Mouse (Mus musculus): ENCODE measurements around the gene Gpr21. TPM values are rescaled to one million over a fixed set of nuclear protein-coding genes. Genes with fewer than 3 reads are reported as not detected.

The Gpr21 gene
- polyA plus RNA-seq, 1 experiment: 5.8 TPM

DNA sequence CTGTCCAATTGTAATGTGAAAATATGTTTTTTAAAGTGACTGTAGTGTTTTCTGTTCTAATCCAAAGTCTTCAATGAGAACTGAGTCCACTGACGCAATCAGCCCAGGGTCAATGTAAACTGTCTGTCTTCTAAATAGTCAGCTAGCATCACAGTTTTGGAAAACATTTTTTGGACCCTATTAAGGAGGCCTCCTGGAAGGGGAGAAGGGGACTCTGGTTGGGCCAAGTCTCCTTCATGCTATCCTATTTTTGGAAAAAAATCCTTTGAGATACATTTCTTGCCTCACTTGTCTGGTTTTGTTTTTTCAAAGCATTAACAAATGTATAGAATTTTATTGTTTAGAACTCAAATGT, 3.1 kb downstream of the Gpr21 start:
- Histone ChIP-seq H3K9me3 (replicated peaks; ENCODE audit: control insufficient read depth, insufficient read depth, low read length, poor library complexity, severe bottlenecking) (no peaks in the 10 kb centered on the region), H3K4me1 (ENCODE audit: control insufficient read depth, insufficient read depth, low read length) (peaks cover 3% of the 10 kb centered on the region), H3K4me3 (ENCODE audit: low read depth, low read length) (no peak overlapping the region), H3K36me3 (ENCODE audit: control insufficient read depth, insufficient read depth, low read length, poor library complexity, severe bottlenecking) (peaks cover 9% of the 10 kb centered on the region), H3K27ac (ENCODE audit: insufficient read depth, low read length) (no peak overlapping the region), H3K27me3 (ENCODE audit: control insufficient read depth, insufficient read depth, low read length, poor library complexity, severe bottlenecking) (no peaks in the 10 kb centered on the region), H3K9ac (ENCODE audit: low read depth, poor library complexity, severe bottlenecking) (no peak overlapping the region)
- TF ChIP-seq CTCF (IDR thresholded peaks at IDR 0.05; ENCODE audit: low read depth, low read length): no peak
- TF ChIP-seq POLR2A (IDR thresholded peaks at IDR 0.05; ENCODE audit: insufficient read depth, low read length): no peak
- TF ChIP-seq EP300 (IDR thresholded peaks at IDR 0.05; ENCODE audit: insufficient read depth, low read depth, low read length): no peak

DNA sequence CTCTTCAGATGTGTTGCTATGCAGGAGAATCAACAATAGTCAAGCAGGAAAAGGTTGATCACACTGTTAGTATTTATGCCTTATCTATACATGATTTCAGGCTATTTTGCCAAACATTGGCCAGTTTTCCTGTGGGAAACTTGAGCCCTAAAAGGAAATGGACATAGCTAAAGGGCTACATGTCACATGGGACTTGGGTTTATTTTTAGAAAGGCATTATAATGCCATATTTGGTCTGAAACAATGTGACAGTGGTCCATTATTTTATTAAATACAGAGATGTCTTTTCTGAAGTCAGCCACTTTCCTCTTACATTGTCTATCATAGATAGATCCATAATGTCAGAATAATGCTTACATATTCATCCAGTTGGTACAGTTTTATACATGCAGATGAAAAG, 11.5 kb downstream of the Gpr21 start:
- no peak overlapping the region for H3K27ac ChIP-seq (ENCODE audit: insufficient read depth, low read length)

DNA sequence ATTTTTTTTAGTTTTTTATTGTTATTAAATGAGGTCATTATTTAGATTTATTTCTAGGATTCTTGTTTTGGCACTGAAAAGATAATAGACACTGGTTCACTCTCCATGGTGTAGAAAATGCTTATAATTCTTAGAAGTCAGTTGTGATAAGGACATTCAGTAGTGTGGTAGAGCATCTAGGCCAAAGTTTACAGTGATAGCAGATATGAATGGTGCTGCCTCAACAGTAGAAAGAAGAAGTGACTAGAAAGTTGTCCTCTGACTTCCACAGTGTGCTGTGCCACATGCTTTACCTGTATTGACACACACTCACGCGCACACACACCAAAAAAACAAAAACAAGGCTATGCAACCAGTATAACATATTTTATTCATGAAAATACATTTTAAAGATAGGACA, 13.3 kb downstream of the Gpr21 start:
- H3K4me3 ChIP-seq (ENCODE audit: low read depth, low read length): no peak overlapping the region
- peaks cover 5% of the 10 kb centered on the region for H3K36me3 ChIP-seq (ENCODE audit: control insufficient read depth, insufficient read depth, low read length, poor library complexity, severe bottlenecking)
- H3K27me3 ChIP-seq (ENCODE audit: control insufficient read depth, insufficient read depth, low read length, poor library complexity, severe bottlenecking): no peaks in the 10 kb centered on the region
- no peak overlapping the region for H3K9ac ChIP-seq (ENCODE audit: low read depth, poor library complexity, severe bottlenecking)
- H3K4me1 ChIP-seq (ENCODE audit: control insufficient read depth, insufficient read depth, low read length): no peaks in the 10 kb centered on the region
- TF ChIP-seq EP300 (IDR thresholded peaks at IDR 0.05; ENCODE audit: insufficient read depth, low read depth, low read length) (no peak), CTCF (IDR thresholded peaks at IDR 0.05; ENCODE audit: low read depth, low read length) (no peak), POLR2A (IDR thresholded peaks at IDR 0.05; ENCODE audit: insufficient read depth, low read length) (no peak)
- H3K9me3 ChIP-seq (replicated peaks; ENCODE audit: control insufficient read depth, insufficient read depth, low read length, poor library complexity, severe bottlenecking): no peaks in the 10 kb centered on the region
- H3K27ac ChIP-seq (ENCODE audit: insufficient read depth, low read length): no peak overlapping the region

More for the DNA sequence above, 11.5 kb downstream of the Gpr21 start:
- Histone ChIP-seq H3K9ac (ENCODE audit: low read depth, poor library complexity, severe bottlenecking) (no peak overlapping the region), H3K9me3 (replicated peaks; ENCODE audit: control insufficient read depth, insufficient read depth, low read length, poor library complexity, severe bottlenecking) (no peaks in the 10 kb centered on the region), H3K4me3 (ENCODE audit: low read depth, low read length) (no peak overlapping the region), H3K36me3 (ENCODE audit: control insufficient read depth, insufficient read depth, low read length, poor library complexity, severe bottlenecking) (no peaks in the 10 kb centered on the region; the same call in 1 of the 2 replicates), H3K4me1 (ENCODE audit: control insufficient read depth, insufficient read depth, low read length) (no peaks in the 10 kb centered on the region), H3K27me3 (ENCODE audit: control insufficient read depth, insufficient read depth, low read length, poor library complexity, severe bottlenecking) (no peaks in the 10 kb centered on the region)
- TF ChIP-seq POLR2A (IDR thresholded peaks at IDR 0.05; ENCODE audit: insufficient read depth, low read length) (no peak), EP300 (IDR thresholded peaks at IDR 0.05; ENCODE audit: insufficient read depth, low read depth, low read length) (no peak), CTCF (IDR thresholded peaks at IDR 0.05; ENCODE audit: low read depth, low read length) (no peak)

DNA sequence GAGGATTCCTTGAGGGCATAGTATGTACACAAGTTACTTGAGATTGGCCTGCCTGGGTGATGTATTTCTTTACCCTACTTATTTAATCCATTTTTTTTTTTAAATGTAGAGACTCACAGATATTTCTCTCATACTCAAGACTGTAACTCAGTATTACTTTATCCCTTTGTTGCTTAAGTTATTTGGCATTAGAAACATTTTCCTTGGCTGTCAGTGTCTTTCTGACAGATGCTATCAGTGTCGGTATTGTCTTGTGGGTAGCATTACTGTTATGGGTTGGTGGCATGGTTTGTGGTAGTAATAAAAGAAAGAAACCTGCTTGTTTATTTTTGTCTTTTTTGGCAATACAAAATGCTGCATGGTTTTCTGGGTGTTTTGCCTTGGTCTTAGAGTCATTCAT, 14.6 kb downstream of the Gpr21 start:
- Histone ChIP-seq H3K4me1 (ENCODE audit: control insufficient read depth, insufficient read depth, low read length) (no peaks in the 10 kb centered on the region), H3K9ac (ENCODE audit: low read depth, poor library complexity, severe bottlenecking) (no peak overlapping the region), H3K36me3 (ENCODE audit: control insufficient read depth, insufficient read depth, low read length, poor library complexity, severe bottlenecking) (peaks cover 9% of the 10 kb centered on the region), H3K27ac (ENCODE audit: insufficient read depth, low read length) (no peak overlapping the region), H3K27me3 (ENCODE audit: control insufficient read depth, insufficient read depth, low read length, poor library complexity, severe bottlenecking) (no peaks in the 10 kb centered on the region), H3K4me3 (ENCODE audit: low read depth, low read length) (no peak overlapping the region), H3K9me3 (replicated peaks; ENCODE audit: control insufficient read depth, insufficient read depth, low read length, poor library complexity, severe bottlenecking) (no peaks in the 10 kb centered on the region)
- no peak for TF ChIP-seq POLR2A (IDR thresholded peaks at IDR 0.05; ENCODE audit: insufficient read depth, low read length)
- TF ChIP-seq CTCF (IDR thresholded peaks at IDR 0.05; ENCODE audit: low read depth, low read length): no peak
- no peak for TF ChIP-seq EP300 (IDR thresholded peaks at IDR 0.05; ENCODE audit: insufficient read depth, low read depth, low read length)

DNA sequence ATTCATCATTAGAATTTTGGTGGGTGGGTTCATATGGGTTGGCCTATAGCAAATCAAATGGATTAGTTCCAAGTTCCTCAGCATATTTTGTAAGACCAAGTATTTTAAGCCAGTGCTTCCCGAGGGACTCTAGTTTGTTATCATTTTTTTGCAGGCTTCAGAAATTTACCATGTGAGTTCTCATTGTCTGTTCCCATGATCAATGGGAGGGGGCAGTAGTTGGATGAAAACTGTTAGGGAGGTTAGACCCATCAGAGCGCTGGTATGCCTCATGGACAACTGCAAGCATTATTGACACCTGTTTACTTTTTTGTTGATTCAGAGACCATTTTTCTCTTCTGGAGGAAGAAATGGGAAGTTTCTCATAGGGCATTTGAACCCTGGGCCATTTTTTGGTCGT, 15.5 kb downstream of the Gpr21 start:
- TF ChIP-seq POLR2A (IDR thresholded peaks at IDR 0.05; ENCODE audit: insufficient read depth, low read length) (no peak), EP300 (IDR thresholded peaks at IDR 0.05; ENCODE audit: insufficient read depth, low read depth, low read length) (no peak), CTCF (IDR thresholded peaks at IDR 0.05; ENCODE audit: low read depth, low read length) (no peak)
- Histone ChIP-seq H3K4me3 (ENCODE audit: low read depth, low read length) (no peak overlapping the region), H3K27ac (ENCODE audit: insufficient read depth, low read length) (no peak overlapping the region)

DNA sequence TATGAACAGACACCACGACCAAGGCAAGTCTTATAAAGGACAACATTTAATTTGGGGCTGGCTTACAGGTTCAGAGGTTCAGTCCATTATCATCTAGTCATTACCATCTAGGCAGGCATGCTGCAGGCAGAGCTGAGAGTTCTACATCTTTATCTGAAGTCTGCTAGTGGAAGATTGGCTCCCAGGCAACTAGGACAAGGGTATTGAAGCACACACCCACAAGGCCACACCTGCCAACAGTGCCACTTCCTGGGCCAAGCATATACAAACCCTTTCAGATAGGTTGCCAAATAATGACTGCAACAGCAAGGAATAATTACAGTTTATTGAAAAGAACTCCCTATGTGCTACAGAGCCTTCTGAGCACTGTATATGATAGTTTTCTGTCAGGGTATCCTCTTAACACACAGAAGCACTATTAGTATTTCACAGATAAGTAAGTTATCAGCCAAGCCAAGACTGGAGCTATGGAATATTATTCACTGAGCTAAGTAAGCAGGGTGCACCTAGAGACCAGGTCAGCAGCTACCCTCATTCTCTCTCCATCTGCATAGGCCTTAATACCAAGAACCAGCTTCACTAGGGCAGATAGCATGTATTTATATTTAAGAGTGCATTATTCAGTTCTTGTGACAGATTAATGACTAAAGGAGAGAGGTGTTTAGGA, 33.3 kb downstream of the Gpr21 start:
- Histone ChIP-seq H3K9ac (ENCODE audit: low read depth, poor library complexity, severe bottlenecking) (no peak overlapping the region), H3K27ac (ENCODE audit: insufficient read depth, low read length) (no peak overlapping the region), H3K9me3 (replicated peaks; ENCODE audit: control insufficient read depth, insufficient read depth, low read length, poor library complexity, severe bottlenecking) (no peaks in the 10 kb centered on the region), H3K27me3 (ENCODE audit: control insufficient read depth, insufficient read depth, low read length, poor library complexity, severe bottlenecking) (no peaks in the 10 kb centered on the region), H3K36me3 (ENCODE audit: control insufficient read depth, insufficient read depth, low read length, poor library complexity, severe bottlenecking) (peaks cover 22% of the 10 kb centered on the region), H3K4me3 (ENCODE audit: low read depth, low read length) (no peak overlapping the region), H3K4me1 (ENCODE audit: control insufficient read depth, insufficient read depth, low read length) (no peaks in the 10 kb centered on the region)
- TF ChIP-seq EP300 (IDR thresholded peaks at IDR 0.05; ENCODE audit: insufficient read depth, low read depth, low read length) (no peak), CTCF (IDR thresholded peaks at IDR 0.05; ENCODE audit: low read depth, low read length) (no peak)

More for the DNA sequence above, 15.5 kb downstream of the Gpr21 start:
- H3K9me3 ChIP-seq (replicated peaks; ENCODE audit: control insufficient read depth, insufficient read depth, low read length, poor library complexity, severe bottlenecking): no peaks in the 10 kb centered on the region
- no peaks in the 10 kb centered on the region for H3K27me3 ChIP-seq (ENCODE audit: control insufficient read depth, insufficient read depth, low read length, poor library complexity, severe bottlenecking)
- H3K9ac ChIP-seq (ENCODE audit: low read depth, poor library complexity, severe bottlenecking): no peak overlapping the region
- H3K4me1 ChIP-seq (ENCODE audit: control insufficient read depth, insufficient read depth, low read length): no peaks in the 10 kb centered on the region
- peaks cover 9% of the 10 kb centered on the region for H3K36me3 ChIP-seq (ENCODE audit: control insufficient read depth, insufficient read depth, low read length, poor library complexity, severe bottlenecking)

Data from ES-Bruce4 (cell line).